Mouse (Mus musculus): Measurements from ENCODE around the gene Atp8a1. TPM values are rescaled to one million over a fixed set of nuclear protein-coding genes. Genes with fewer than 3 reads are reported as not detected.

Gene Atp8a1
- polyA plus RNA-seq, 1 experiment from 2014 or later = 31.3 TPM

DNA sequence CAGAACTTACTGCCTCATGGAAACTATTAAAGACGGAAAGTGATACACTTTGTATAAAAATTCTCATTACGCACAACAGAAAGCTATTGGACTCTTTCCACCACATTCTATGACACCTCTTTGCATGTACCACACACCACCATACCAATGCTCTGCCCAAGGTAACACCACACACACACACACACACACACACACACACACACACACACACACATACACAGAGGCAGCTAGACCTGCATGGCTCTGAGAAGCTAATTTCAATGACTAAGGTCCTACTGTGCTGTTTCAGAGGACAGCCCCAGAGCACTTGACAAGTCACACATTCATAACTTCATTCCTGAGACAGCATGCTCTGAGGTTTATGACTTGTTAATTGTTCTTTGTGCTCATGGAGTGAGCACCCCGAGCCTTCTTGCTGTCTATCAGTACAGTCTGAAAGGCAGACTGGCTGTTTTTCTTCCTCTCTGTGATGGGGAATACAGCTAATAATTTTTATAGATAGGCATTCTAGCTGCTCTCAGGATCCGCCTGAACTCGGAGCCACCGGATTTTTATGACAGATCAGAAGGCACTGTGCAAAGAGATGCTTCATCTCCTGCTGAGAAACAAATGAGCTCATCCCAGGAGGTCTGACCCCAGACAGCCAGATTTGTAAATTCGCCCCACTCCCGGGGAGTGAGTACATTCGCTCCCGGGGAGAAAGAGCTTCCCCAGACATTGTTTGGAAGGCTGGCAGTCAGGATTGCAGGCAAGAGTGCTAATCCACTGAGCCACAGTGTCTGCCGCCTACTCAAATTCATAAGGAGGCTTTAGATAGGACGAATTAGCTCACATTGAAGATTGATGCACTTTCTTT, 150.3 kb downstream of the Atp8a1 start:
- 18% methylated on average over 12 of the region's 12 CpGs for WGBS
- no peaks in the 10 kb centered on the region for H3K9me3 ChIP-seq
- peak overlapping the region; percentile 47; the same call in 1 of the 2 replicates for H3K27ac ChIP-seq (replicated peaks)
- no peak overlapping the region for H3K4me3 ChIP-seq
- 0 out of 2 replicates have a peak, but pooled peaks cover 6% of the 10 kb centered on the region for H3K36me3 ChIP-seq
- peaks cover 56% of the 10 kb centered on the region for H3K27me3 ChIP-seq
- H3K9ac ChIP-seq (replicated peaks) = no peak overlapping the region
- H3K4me2 ChIP-seq (replicated peaks) = no peak overlapping the region
- peak; percentile 35; the same call in 1 of the 2 replicates for ATAC-seq (ENCODE audit: low FRiP score, low read depth)
- H3K4me1 ChIP-seq = peaks cover 9% of the 10 kb centered on the region; the same call in 1 of the 2 replicates

DNA sequence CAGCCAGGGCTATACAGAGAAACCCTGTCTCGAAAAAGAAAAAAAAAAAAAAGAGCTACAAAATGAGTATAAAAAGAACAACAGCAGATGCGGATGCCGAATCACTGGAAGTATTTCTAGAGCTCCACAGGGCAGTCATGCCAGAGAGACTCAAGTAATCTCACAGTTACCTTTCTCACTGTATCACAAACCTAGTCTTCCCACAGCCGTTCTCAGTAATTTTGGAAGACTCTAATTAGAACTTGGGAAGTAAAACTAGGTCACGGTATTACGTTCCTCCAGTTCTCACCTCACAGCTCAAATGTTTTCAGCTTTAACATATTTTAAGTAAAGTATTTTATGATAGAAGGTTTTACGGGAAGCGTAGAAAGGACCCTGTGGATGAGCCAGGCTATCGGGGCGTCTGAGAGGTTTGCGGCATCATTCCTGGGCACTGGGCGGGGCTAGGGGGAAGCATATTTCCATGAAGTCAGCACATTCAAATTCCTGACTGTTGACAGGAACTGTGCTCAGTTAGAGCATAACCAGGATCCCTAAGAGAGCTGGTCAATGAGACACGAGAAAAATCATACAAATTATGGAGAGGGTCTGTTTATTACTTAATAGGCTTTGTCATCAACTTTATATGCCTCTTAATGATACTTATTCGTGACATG, 152.1 kb downstream of the Atp8a1 start:
- Histone ChIP-seq H3K4me3 (no peak overlapping the region), H3K9me3 (no peaks in the 10 kb centered on the region), H3K36me3 (no peaks in the 10 kb centered on the region), H3K4me1 (peaks cover 9% of the 10 kb centered on the region; the same call in 1 of the 2 replicates), H3K27ac (replicated peaks) (no peak overlapping the region), H3K9ac (replicated peaks) (no peak overlapping the region), H3K4me2 (replicated peaks) (no peak overlapping the region), H3K27me3 (peaks cover 52% of the 10 kb centered on the region)
- no peak for ATAC-seq (ENCODE audit: low FRiP score, low read depth)
- 91% methylated on average over 14 of the region's 14 CpGs for WGBS

DNA sequence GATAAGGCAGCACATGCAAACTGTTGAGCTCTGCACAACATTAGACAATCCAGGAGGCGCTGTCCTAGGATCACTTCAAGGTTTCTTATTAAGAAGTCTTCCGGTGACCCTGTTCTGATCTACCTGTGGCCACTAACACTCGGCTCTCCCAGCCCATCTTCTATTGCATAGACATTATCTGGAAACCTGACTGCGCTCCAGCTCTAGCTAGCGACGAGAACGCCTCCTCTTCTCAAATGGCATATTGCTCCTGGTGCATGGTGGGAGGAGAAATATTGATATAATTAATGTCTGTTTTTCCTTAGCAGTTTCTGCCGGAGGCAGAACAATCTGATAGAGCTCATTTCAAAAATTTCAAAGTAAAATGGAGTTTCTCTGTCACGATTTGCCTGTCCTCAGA, 156.9 kb downstream of the Atp8a1 start:
- no peak overlapping the region for H3K27ac ChIP-seq (replicated peaks)
- peaks cover 49% of the 10 kb centered on the region for H3K27me3 ChIP-seq
- no peak overlapping the region for H3K4me3 ChIP-seq
- H3K4me1 ChIP-seq = no peaks in the 10 kb centered on the region
- ATAC-seq (ENCODE audit: low FRiP score, low read depth) = no peak
- no peaks in the 10 kb centered on the region for H3K9me3 ChIP-seq
- H3K4me2 ChIP-seq (replicated peaks) = no peak overlapping the region
- H3K36me3 ChIP-seq = no peaks in the 10 kb centered on the region
- WGBS = 93% methylated on average over 9 of the region's 9 CpGs
- no peak overlapping the region for H3K9ac ChIP-seq (replicated peaks)

DNA sequence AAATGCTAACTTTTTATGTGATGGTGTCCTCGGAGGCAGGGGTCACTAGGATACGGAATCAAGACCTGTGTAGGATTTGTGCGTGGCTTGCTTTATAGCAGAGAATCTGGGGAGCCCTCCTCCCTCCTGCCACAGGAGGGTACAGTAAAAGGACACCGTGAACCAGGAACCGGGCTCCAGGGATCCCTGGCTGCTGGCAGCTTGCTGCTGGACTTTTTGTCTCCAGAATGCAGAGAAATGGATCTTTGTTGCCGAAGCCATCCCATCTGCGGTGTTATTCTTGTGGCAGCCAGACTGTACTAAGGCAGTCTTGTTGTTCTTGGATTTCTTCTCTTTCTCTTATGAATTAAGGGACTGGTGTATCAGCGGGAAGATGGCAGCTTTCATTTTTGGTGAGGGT, 159.2 kb downstream of the Atp8a1 start:
- 88% methylated on average over 8 of the region's 8 CpGs for WGBS
- Histone ChIP-seq H3K9me3 (no peaks in the 10 kb centered on the region), H3K27ac (replicated peaks) (no peak overlapping the region)

DNA sequence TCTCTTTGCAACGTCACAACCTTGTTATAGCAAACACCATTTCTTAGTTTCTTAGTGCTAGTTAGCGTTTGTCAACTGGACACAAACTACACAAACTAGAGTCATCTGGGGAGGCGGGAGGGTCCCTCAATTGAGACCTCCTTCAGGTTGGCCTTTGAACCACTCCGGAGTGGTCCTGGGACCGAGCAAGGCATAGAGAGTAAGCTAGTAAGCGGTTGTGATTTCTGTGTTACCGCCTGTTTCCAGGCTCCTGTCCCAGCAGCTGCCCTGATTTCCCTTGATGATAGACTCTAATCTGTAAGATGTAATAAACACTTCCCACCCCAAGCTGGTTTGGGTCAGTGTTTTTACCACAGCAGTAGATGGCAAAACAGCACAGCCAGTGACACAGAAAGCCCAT, 161.3 kb downstream of the Atp8a1 start:
- H3K4me1 ChIP-seq = no peaks in the 10 kb centered on the region
- 83% methylated on average over 7 of the region's 7 CpGs for WGBS
- no peak overlapping the region for H3K4me3 ChIP-seq
- H3K27ac ChIP-seq (replicated peaks) = no peak overlapping the region
- no peak for ATAC-seq (ENCODE audit: low FRiP score, low read depth)
- H3K27me3 ChIP-seq = peaks cover 27% of the 10 kb centered on the region
- H3K36me3 ChIP-seq = no peaks in the 10 kb centered on the region
- H3K9me3 ChIP-seq = no peaks in the 10 kb centered on the region
- H3K4me2 ChIP-seq (replicated peaks) = no peak overlapping the region
- H3K9ac ChIP-seq (replicated peaks) = no peak overlapping the region

More for the DNA sequence above, 159.2 kb downstream of the Atp8a1 start:
- H3K4me2 ChIP-seq (replicated peaks) = no peak overlapping the region
- no peaks in the 10 kb centered on the region for H3K4me1 ChIP-seq
- H3K4me3 ChIP-seq = no peak overlapping the region
- ATAC-seq (ENCODE audit: low FRiP score, low read depth) = no peak
- peaks cover 34% of the 10 kb centered on the region for H3K27me3 ChIP-seq
- no peaks in the 10 kb centered on the region for H3K36me3 ChIP-seq
- no peak overlapping the region for H3K9ac ChIP-seq (replicated peaks)

DNA sequence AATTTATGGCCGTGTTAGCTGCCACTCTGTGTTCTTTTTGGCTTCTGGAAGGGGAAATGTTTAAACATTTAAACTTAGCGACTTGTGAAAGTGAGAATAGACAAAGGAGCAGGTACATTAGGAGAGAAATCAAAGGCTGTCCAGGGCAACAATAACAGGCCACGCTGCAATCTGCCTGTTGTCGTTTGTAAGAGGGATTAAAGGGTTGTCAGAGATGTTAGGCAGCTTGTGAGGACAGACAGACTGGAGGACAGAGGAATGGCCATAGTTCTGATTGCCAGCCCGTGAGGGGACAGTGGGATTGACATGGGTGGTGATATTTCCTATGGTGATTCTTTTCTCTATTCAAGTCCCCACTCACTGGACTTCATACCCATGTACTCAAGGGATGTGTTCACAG, 161.8 kb downstream of the Atp8a1 start:
- Histone ChIP-seq H3K27ac (replicated peaks) (no peak overlapping the region), H3K36me3 (no peaks in the 10 kb centered on the region), H3K4me2 (replicated peaks) (no peak overlapping the region), H3K4me1 (no peaks in the 10 kb centered on the region), H3K9me3 (no peaks in the 10 kb centered on the region), H3K4me3 (no peak overlapping the region), H3K27me3 (peaks cover 31% of the 10 kb centered on the region), H3K9ac (replicated peaks) (no peak overlapping the region)
- ATAC-seq (ENCODE audit: low FRiP score, low read depth) = no peak
- WGBS = 64% methylated on average over 5 of the region's 5 CpGs

DNA sequence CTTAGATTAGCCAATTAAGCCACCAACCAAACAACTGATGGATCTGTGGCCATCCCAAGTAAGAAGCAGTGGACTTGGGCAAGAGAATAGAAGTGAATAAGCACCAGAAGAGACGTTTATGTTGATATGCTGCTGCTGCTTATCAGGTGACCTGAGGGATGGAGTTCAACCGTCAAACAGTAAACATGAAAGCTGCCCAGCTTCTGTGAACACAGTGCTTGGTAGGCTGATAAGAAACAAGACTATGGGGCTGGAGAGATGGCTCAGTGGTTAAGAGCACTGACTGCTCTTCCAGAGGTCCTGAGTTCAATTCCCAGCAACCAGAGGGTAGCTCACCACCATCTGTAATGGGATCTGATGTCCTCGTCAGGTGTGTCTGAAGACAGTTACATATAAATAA, 168.4 kb downstream of the Atp8a1 start:
- Histone ChIP-seq H3K9ac (replicated peaks) (no peak overlapping the region), H3K9me3 (no peaks in the 10 kb centered on the region), H3K36me3 (peaks cover 10% of the 10 kb centered on the region; the same call in 1 of the 2 replicates), H3K4me1 (no peaks in the 10 kb centered on the region), H3K4me2 (replicated peaks) (no peak overlapping the region), H3K27ac (replicated peaks) (no peak overlapping the region), H3K27me3 (peaks cover 12% of the 10 kb centered on the region), H3K4me3 (no peak overlapping the region)
- ATAC-seq (ENCODE audit: low FRiP score, low read depth) = no peak
- 91% methylated on average over 3 of the region's 3 CpGs for WGBS

DNA sequence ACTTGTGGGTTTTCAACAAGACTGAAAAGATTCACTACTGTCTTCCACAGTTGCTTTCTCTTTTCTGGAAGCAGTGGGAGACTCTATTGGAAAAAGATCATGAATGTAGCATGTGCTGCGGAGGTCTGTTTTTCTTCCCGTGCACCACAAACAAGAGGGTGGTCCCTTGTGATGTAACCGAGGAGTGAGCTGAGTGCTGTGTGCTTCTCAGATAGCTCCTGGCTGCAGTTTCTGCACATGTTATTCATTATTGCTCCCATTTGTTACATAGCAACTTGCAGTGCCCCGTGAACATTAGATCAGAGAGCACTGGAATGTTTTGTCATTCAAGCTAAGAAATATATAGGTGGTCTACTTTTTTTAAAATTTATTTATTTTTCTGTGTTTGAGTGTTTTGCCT, 174.2 kb downstream of the Atp8a1 start:
- Histone ChIP-seq H3K4me2 (replicated peaks) (no peak overlapping the region), H3K4me1 (no peaks in the 10 kb centered on the region), H3K9me3 (no peaks in the 10 kb centered on the region), H3K4me3 (no peak overlapping the region), H3K36me3 (peaks cover 10% of the 10 kb centered on the region), H3K27ac (replicated peaks) (no peak overlapping the region), H3K9ac (replicated peaks) (no peak overlapping the region), H3K27me3 (peaks cover 42% of the 10 kb centered on the region)
- WGBS = 87% methylated on average over 4 of the region's 4 CpGs
- no peak for ATAC-seq (ENCODE audit: low FRiP score, low read depth)

DNA sequence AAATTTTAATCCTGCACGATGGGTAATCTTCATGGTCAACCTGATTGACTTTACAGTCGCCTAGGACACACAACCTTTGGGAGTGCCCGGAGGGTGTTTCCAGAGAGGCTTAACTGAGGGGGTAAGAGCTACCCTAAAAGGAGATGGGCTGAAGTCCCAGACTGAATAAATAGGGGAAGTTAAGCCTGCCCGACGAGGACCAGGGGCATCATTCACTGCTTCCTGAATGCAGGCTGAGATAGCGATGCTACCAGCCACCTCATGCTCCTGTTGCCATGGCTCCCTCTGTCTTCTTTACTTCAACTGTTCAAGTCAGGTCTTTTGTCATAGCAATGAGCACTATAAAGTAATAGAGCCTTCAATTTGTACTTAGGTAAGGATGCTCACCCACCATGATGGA, 177.1 kb downstream of the Atp8a1 start:
- no peak overlapping the region for H3K27ac ChIP-seq (replicated peaks)

DNA sequence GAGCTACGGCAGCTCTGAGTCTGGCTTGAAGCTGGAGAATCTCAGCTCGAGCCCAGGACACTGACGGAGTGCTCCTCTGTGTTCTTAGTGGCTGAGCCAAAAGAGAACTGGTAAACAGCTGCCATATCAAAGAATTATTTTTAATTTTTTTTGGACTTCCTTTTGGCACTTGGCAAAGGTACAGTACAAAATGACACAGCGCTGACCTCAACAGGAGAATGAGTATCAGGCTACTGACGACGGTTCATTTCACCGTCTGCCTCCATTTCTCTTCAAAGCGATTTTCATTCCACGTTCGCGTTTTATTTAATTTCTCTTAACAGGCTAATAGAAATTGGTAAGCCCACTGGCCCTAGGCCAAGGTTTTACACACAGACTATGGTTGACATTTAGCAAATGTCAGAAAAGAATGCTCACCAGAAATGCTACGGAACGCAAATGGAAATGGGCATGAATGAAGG, 177.8 kb downstream of the Atp8a1 start:
- 86% methylated on average over 13 of the region's 13 CpGs for WGBS
- no peak for ATAC-seq (ENCODE audit: low FRiP score, low read depth)
- Histone ChIP-seq H3K36me3 (peaks cover 11% of the 10 kb centered on the region; the same call in 1 of the 2 replicates), H3K4me2 (replicated peaks) (no peak overlapping the region), H3K9ac (replicated peaks) (no peak overlapping the region), H3K27ac (replicated peaks) (no peak overlapping the region), H3K4me1 (no peaks in the 10 kb centered on the region), H3K4me3 (no peak overlapping the region), H3K27me3 (peaks cover 69% of the 10 kb centered on the region), H3K9me3 (no peaks in the 10 kb centered on the region)

More for the DNA sequence above, 177.1 kb downstream of the Atp8a1 start:
- Histone ChIP-seq H3K4me2 (replicated peaks) (no peak overlapping the region), H3K9me3 (no peaks in the 10 kb centered on the region), H3K4me3 (no peak overlapping the region), H3K36me3 (peaks cover 9% of the 10 kb centered on the region; the same call in 1 of the 2 replicates), H3K4me1 (no peaks in the 10 kb centered on the region), H3K27me3 (peaks cover 65% of the 10 kb centered on the region), H3K9ac (replicated peaks) (no peak overlapping the region)
- no peak for ATAC-seq (ENCODE audit: low FRiP score, low read depth)
- 74% methylated on average over 6 of the region's 6 CpGs for WGBS

DNA sequence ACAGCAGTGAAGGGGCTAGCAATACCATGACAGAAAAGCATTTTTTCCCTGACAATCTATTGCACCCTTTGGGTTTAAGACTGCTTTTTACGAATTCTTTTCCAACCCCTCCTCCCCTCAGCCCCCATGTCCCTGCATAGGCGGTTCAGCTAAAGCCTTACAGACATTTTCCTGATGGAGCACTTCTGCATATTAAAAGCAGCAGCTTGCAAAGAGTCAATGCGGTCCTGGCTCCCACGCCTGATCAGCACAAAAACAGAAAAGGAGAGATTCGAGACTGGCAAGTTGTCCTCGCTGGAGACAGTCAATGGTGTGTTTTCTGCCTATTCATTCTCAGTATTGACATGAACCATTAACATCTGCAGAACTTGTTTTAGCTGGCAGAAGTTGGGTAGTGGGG, 184.5 kb downstream of the Atp8a1 start:
- Histone ChIP-seq H3K9me3 (no peaks in the 10 kb centered on the region), H3K9ac (replicated peaks) (no peak overlapping the region), H3K4me3 (no peak overlapping the region), H3K4me1 (no peaks in the 10 kb centered on the region), H3K4me2 (replicated peaks) (no peak overlapping the region), H3K27me3 (peaks cover 80% of the 10 kb centered on the region), H3K27ac (replicated peaks) (0 out of 2 replicates have a peak overlapping the region, but pooled peaks have one; percentile 15), H3K36me3 (0 out of 2 replicates have a peak, but pooled peaks cover 11% of the 10 kb centered on the region)
- peak; percentile 66 for ATAC-seq (ENCODE audit: low FRiP score, low read depth)
- WGBS = 39% methylated on average over 6 of the region's 6 CpGs

DNA sequence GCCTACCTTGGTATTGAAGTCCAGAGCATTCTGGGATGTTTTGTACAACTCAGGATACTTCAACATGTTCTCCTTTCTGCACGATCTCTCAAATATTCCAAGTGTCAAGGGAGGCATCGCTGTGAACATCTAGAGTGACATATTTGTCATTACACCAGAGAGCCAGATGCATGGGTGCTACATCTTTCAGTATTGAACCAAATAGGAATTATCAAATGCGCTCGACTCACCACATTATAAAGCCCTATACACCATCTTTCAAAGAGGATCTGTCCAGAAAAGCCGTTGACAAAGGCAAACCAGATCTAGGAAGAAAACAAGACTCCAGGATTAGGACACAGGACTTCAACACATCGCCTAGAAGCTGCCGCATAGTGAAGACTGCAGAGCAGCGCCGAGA, 187.4 kb downstream of the Atp8a1 start:
- Histone ChIP-seq H3K4me1 (peaks cover 22% of the 10 kb centered on the region), H3K27ac (replicated peaks) (no peak overlapping the region; the same call in 1 of the 2 replicates), H3K9ac (replicated peaks) (no peak overlapping the region), H3K36me3 (no peaks in the 10 kb centered on the region), H3K9me3 (no peaks in the 10 kb centered on the region), H3K27me3 (peaks cover 69% of the 10 kb centered on the region), H3K4me3 (no peak overlapping the region), H3K4me2 (replicated peaks) (no peak overlapping the region)
- no peak for ATAC-seq (ENCODE audit: low FRiP score, low read depth)
- 64% methylated on average over 9 of the region's 9 CpGs for WGBS

Measured in midbrain, embryonic 12.5 days (tissue).